Mouse (Mus musculus) embryonic fibroblast, embryonic 13.5 days (primary cell): ENCODE measurements at regions not wholly inside any gene's neighbourhood (a gene's known extent, or its start where the extent isn't known, plus 50 kb on each side); places are given as distances from the start of the nearest gene placed in this dataset.

Experiments
- CTCF ChIP-seq: IDR thresholded peaks from 2 replicates; pipeline ENCODE4 v1.5.1; 2011; ENCODE audit warnings: mild to moderate bottlenecking, control low read depth, low read length, moderate library complexity, borderline replicate concordance; ENCODE audit not compliant: insufficient read depth
- POLR2A ChIP-seq: IDR thresholded peaks from 2 replicates; pipeline ENCODE4 v1.6.1; 2011; ENCODE audit warnings: low read depth, mild to moderate bottlenecking, control low read depth, low read length, moderate library complexity

GRCm38 (mm10) chr15:5510056-5510455 lies 266.1 kb upstream of the Ptger4 start:
- TF ChIP-seq CTCF: no peak
- no peak for TF ChIP-seq POLR2A
